Mouse (Mus musculus): ENCODE measurements around the gene Ism1.

DNA sequence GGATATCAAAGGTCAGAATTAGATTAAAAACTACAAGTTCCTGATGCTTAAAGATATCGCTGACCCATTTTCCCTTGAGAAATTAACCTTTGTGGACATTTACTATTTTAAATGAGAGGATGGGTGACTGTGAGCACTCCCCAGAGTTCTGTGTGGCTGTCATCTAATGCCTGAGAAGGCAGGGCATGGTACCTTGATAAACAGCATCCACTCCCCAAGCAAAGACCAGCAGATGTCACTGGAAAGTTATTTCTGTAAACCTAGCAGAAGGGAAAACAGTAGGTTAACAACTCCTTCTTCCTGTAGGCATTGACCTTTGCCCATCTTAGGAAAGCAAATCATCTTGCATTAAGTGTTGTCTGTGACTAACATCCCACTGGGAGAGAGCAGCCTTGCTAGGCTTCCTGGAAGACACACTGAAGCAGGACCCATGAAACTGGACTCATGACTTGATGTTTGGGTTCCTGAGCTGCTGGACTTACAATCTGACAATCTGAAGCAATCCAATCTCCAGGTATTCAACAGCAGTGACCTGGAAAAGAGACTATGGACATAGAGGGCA is 11.5 kb downstream of the Ism1 start:
- TF ChIP-seq EP300 (IDR thresholded peaks at IDR 0.05) = no peak
- no peak for TF ChIP-seq CTCF (IDR thresholded peaks at IDR 0.05)

Measured in lung, postnatal 0 days (tissue).